Mouse (Mus musculus): ENCODE results near the gene Olfr24. TPM values are rescaled to one million over a fixed set of nuclear protein-coding genes. Genes with fewer than 3 reads are reported as not detected.

Gene Olfr24
- polyA plus RNA-seq, 1 experiment: not detected

DNA sequence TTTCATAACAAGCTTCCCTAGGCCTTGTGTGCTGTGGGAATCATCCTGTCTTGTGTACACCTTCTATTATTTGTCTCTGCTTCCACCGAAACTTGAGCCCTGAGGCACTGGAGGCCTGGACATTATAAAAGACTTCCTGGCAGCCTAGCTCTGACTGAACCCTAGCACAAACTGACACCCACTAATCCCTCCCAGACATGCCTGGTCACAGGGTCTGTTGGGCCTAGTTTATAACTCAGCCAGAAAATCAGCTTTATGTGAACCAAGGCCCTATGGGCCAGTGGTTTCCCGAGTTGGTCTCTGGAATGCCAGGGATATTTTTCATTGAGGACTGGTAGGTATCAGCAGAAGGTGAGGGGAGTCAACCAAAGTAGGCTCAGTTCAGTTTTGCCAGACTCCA is 42.8 kb downstream of the Olfr24 start:
- H3K27ac ChIP-seq (ENCODE audit: insufficient read depth, low read depth, low read length): no peak overlapping the region
- no peak for TF ChIP-seq CTCF (IDR thresholded peaks at IDR 0.05; ENCODE audit: insufficient read depth, low read depth, low read length)
- TF ChIP-seq POLR2A (IDR thresholded peaks at IDR 0.05; ENCODE audit: insufficient read depth, low read depth, low read length): no peak
- 52% methylated on average over 2 of the region's 2 CpGs for WGBS

DNA sequence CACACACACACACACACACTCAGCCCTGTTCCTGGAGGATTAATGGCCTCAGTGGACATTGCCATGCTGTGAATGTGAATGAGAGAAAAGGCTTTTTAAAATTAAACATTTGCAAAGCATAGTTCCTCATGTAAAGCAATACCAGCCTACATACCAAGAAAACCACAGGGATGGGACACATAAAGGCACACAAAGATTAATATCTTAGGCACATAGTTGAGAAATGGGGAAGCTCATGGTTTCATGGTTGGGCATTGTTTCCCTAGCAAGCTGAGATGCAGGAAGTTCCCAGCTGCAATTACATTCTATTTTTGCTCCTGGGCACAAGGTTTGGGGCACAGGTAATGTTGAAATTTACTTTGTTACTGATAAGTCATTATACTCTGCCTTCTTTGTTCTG is 58.2 kb downstream of the Olfr24 start:
- no peak overlapping the region for H3K27ac ChIP-seq (ENCODE audit: insufficient read depth, low read depth, low read length)
- TF ChIP-seq POLR2A (IDR thresholded peaks at IDR 0.05; ENCODE audit: insufficient read depth, low read depth, low read length): no peak
- TF ChIP-seq CTCF (IDR thresholded peaks at IDR 0.05; ENCODE audit: insufficient read depth, low read depth, low read length): no peak
- H3K4me3 ChIP-seq (ENCODE audit: insufficient read depth, low read depth, low read length): no peak overlapping the region
- no peaks in the 10 kb centered on the region for H3K4me1 ChIP-seq (ENCODE audit: control insufficient read depth, insufficient read depth, low read length)

More for the DNA sequence above, 42.8 kb downstream of the Olfr24 start:
- Histone ChIP-seq H3K4me1 (ENCODE audit: control insufficient read depth, insufficient read depth, low read length) (no peaks in the 10 kb centered on the region), H3K4me3 (ENCODE audit: insufficient read depth, low read depth, low read length) (no peak overlapping the region)

Other genes starting within 250 kb of the Olfr24 start
- not detected in 2 replicates for gene Muc16, start 89.5 kb downstream of the Olfr24 start, polyA plus RNA-seq (2012; ENCODE audit: insufficient read depth, insufficient read length, low replicate concordance, missing spikeins)
- not detected in 2 replicates for gene Olfr828, start 55.5 kb upstream of the Olfr24 start, polyA plus RNA-seq (2012; ENCODE audit: insufficient read depth, insufficient read length, low replicate concordance, missing spikeins)
- gene Olfr829, start 90.9 kb upstream of the Olfr24 start, polyA plus RNA-seq (2012; ENCODE audit: insufficient read depth, insufficient read length, low replicate concordance, missing spikeins): not detected in 2 replicates
- gene Olfr830, start 110.7 kb upstream of the Olfr24 start, polyA plus RNA-seq (2012; ENCODE audit: insufficient read depth, insufficient read length, low replicate concordance, missing spikeins): not detected in 2 replicates
- not detected in 2 replicates for gene Olfr832, start 173.1 kb upstream of the Olfr24 start, polyA plus RNA-seq (2012; ENCODE audit: insufficient read depth, insufficient read length, low replicate concordance, missing spikeins)
- not detected in 2 replicates for gene Olfr834, start 224.0 kb upstream of the Olfr24 start, polyA plus RNA-seq (2012; ENCODE audit: insufficient read depth, insufficient read length, low replicate concordance, missing spikeins)

Measured in olfactory bulb, adult 2 months (tissue).